Mouse (Mus musculus): ENCODE measurements around the gene Dst.

Gene Dst

GRCm38 (mm10) chr1:34220094-34220601 lies 312.1 kb downstream of the Dst start:
- no peak for DNase-seq (ENCODE audit: low read depth, low spot score)

- DNase-seq (ENCODE audit: low read depth, low spot score): no peak
Observed at GRCm38 (mm10) chr1:34223866-34224265, 315.8 kb downstream of the Dst start.

DNA sequence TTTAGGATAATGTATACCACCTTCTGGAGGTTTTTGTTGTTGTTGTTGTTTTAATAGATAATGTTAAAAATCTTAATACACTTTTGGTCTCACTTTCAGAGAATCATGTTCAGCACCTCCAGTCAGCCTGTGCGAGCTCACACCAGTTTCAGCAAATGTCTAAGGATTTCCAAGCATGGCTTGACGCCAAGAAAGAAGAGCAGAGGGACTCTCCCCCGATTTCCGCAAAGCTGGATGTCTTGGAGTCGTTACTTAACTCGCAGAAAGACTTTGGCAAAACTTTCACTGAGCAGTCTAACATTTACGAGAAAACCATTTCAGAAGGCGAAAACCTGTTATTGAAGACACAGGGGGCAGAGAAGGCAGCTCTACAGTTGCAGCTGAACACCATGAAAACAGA lies 319.7 kb downstream of the Dst start:
- peak; percentile 39 for DNase-seq (ENCODE audit: low read depth, low spot score)

- DNase-seq (ENCODE audit: low read depth, low spot score): no peak
Observed at GRCm38 (mm10) chr1:34231041-34231440, 323.0 kb downstream of the Dst start.

DNA sequence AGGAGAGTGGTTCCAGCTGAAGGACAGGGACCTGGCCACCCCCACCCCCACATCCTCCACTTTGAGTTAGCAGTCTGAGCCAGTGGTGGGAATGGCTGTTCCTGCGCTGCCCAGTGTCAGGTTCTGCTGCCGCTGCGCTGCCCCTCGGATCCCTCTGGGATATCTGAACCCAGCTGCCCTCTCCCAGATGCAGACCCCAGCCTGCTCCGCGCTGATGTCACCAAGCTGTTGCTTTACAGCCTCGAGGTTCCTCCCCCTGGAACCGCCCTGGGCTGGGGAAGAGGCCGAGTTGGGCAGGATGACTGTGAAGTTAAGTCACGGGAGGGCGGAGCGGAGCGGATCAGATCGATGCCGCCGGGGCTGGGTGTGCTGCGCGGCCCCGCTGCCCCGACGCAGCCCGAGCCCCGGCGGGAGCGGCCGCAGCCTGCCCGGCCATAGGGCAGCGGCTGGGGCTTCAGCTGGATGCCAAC lies 328.3 kb downstream of the Dst start:
- peak; percentile 44 for DNase-seq (ENCODE audit: low read depth, low spot score)

- no peak for DNase-seq (ENCODE audit: low read depth, low spot score)
Observed at GRCm38 (mm10) chr1:34237211-34237610, 329.2 kb downstream of the Dst start.

GRCm38 (mm10) chr1:34237689-34238091 lies 329.7 kb downstream of the Dst start:
- no peak for DNase-seq (ENCODE audit: low read depth, low spot score)

DNA sequence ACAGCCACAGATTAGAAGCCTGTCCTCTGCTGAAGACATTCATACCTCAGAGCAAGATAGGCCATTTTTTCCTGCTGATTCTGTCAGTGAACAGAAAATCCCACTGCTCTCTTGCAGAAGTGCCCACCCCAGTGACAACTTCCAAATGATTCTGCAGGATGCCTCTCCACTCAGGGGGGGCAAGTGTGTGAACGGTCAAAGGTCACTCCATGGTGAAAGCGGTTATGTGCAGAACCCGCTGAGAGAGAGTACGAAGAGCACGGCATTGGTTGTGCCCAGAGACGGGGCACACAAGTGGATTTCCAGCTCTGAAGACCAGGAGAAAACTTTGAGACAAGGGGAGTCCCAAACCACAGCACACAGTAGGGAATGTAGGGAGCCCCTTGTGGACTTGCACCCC lies 330.2 kb downstream of the Dst start:
- DNase-seq (ENCODE audit: low read depth, low spot score): no peak

DNA sequence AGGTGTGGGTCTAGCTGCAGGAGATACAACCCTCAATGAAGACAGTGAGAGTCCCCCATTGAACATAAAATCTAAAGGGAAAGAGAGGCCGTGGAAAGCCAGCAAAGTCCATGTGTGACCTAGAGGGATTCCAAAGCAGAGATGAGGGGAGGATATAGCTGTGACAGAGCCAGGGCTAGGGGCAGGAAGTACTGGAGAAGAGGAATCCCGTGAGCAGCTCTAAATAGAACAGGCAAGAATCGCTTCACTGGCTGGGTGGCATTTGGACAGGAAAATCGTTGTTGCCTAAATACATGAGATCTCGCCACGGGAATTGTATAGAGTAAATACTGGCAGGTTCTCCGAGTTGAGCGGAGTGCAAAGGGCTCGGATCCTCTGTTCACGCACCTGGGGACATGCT lies 336.7 kb downstream of the Dst start:
- no peak for DNase-seq (ENCODE audit: low read depth, low spot score)

GRCm38 (mm10) chr1:34245951-34246641 lies 338.1 kb downstream of the Dst start:
- DNase-seq (ENCODE audit: low read depth, low spot score): no peak

DNA sequence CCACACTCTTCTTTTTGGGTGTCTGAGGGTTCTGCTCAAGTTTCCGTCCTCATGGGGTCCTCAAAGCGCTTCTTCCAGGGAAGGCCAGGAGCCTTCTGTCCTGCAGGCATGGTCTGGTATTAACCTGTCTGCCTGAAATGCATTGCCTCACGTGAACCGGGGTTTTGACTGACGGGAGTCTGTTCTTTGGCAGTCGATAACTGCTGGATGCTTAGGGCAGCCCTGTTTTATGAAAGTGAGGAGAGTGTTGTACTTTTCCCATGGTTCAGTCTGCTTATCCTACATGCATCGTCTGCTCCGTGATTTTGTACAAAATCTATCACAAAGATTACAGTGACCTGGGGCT lies 338.6 kb downstream of the Dst start:
- no peak for DNase-seq (ENCODE audit: low read depth, low spot score)

DNA sequence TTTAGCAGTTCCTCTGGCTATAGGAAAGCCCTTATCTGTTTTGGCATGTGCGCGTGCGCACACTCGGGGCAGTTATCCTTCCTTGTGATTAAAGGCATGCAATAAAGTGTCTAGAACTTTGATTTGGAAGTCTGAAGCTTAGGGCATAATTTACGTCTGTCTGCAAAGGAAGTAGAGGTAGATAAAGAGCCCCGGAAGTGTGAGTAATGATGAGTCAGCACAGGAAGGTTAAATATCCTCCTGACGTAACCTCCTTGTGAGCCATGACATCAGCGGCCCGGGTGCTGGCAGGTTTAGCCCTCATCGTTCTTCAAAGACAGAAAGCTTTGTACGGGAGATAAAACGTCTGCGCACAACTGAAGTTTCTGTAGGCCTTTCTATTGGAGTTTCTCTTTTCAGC lies 343.1 kb downstream of the Dst start:
- DNase-seq (ENCODE audit: low read depth, low spot score): no peak

GRCm38 (mm10) chr1:34252267-34252666 lies 344.2 kb downstream of the Dst start:
- DNase-seq (ENCODE audit: low read depth, low spot score): no peak

GRCm38 (mm10) chr1:34253876-34254275 lies 345.9 kb downstream of the Dst start:
- no peak for DNase-seq (ENCODE audit: low read depth, low spot score)

GRCm38 (mm10) chr1:34259898-34260297 lies 351.9 kb downstream of the Dst start:
- no peak for DNase-seq (ENCODE audit: low read depth, low spot score)

DNA sequence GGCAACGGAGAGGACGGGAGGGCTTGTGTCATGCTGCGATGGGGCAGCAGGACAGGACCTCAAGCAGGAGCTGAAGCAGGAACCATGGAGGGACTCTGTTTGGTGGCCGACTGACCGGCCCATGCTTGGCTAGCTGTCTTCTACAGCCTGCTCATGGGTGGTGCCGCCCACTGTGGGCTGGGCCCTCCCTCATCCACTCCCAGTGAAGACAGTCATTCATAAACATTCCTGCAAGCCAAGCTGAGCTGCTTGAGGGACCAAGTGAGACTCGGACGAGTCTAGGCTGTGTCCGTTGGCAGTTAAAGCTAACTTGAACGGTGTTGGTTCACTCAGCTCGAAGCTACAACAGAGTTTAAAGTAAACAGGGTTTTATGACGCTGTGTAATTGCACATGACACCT lies 353.0 kb downstream of the Dst start:
- DNase-seq (ENCODE audit: low read depth, low spot score): no peak

GRCm38 (mm10) chr1:34268520-34268919 lies 360.5 kb downstream of the Dst start:
- DNase-seq (ENCODE audit: low read depth, low spot score): no peak

DNA sequence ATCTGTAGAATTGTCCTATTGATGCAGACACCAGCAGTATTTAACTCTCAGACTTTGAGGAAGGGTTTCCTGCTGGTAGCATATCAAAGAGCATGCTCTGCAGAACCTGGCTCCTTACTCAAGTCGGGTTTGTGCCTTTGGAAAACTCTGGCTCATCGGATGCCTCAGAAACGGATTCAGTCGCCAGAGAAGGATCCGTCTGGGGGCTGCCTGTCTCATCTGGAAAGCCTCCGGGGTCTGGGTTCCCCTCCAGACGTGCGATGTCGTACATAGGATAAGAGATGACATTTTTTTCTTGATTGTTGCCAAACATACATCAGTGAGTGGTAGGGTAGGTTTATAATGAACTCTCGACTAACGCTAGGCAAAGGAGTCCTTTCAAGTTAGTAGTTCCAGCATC lies 361.6 kb downstream of the Dst start:
- no peak for DNase-seq (ENCODE audit: low read depth, low spot score)

DNA sequence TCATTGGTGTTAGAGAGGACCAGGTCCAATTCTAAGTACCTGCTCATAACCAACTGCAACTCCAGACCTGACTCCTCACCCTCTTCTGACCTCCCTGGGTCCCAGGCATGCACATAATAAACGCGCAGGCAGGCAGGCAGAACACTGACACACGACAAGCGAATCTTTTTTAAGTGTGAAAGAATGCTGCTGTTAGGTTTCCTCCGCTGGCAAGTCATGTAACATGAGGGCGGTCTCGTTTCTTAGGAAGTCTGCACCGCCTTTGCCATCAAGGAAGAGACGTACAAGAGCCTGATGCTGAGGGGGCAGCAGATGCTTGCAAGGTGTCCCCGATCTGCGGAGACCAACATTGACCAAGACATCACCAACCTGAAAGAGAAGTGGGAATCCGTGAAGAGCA lies 365.9 kb downstream of the Dst start:
- DNase-seq (ENCODE audit: low read depth, low spot score): peak; percentile 24

- no peak for DNase-seq (ENCODE audit: low read depth, low spot score)
Observed at GRCm38 (mm10) chr1:34275787-34276186, 367.8 kb downstream of the Dst start.

- peak; percentile 48 for DNase-seq (ENCODE audit: low read depth, low spot score)
Observed at GRCm38 (mm10) chr1:34276756-34277155, 368.7 kb downstream of the Dst start.

GRCm38 (mm10) chr1:34277259-34277658 lies 369.2 kb downstream of the Dst start:
- DNase-seq (ENCODE audit: low read depth, low spot score): peak; percentile 69

DNA sequence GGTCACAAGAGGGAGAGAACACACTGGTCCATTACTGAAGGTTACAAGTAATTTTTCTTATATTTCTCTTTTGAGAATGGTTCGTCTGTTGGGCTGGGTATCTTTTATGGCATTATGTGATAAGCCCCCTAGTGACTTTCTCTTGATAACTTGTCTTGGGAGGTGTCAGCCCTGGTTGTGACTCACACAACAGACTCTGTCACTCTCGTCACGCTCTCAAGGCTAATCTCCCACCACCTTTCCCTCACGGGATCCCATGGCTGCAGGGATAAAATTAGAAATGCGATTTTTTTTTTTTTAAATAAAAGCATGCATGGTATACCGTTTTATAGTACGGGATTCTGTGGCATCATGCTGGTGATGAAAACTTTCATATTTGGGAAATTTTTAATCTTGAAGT lies 375.5 kb downstream of the Dst start:
- DNase-seq (ENCODE audit: low read depth, low spot score): no peak

DNA sequence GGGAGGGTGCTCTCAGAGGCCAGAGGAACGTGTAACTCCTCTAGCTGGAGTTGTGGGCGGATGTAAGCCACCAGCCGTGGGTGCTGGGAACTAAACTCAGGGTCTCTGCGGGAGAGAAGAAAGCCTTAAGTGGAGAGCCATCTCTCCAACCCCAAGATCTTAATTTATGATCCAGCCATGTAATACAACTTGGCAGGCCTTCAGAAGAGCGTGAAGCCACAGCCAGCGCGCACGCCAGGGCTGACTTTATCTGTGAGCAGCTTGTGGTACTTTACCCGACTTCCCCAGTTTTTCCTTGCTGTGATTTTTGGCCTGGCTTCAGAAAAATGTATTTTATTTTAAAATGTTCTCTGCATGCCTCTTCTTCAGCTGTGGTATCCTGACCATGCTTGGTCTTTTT lies 377.0 kb downstream of the Dst start:
- DNase-seq (ENCODE audit: low read depth, low spot score): no peak
